Mouse (Mus musculus) urinary bladder, postnatal 14 days (tissue): ENCODE measurements at regions not wholly inside any gene's neighbourhood (a gene's known extent, or its start where the extent isn't known, plus 50 kb on each side); places are given as distances from the start of the nearest gene placed in this dataset.

Experiments
- DNase-seq: peaks from one replicate; pipeline ENCODE4 v3.0.0; 2021; ENCODE audit warnings: low spot score

DNA sequence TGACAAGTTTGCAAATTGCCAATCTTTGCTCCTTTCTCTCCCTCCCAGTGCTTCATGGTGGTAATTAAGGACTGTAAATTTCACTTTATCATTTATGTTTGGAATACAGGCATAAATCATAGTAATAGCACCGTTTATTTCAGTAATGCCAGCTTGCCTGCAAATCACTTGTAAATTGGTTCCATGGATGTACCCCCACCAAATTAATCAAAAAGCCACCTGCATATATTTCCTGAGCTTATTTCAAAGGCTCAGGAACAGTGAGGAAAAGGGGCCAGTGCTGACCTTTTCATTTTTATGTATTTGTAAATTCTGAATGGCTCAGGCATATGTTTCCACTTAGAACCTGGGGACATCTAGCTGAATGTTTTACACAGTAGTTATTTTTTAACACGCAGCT is 115.0 kb downstream of the D3Ertd751e start:
- DNase-seq: no peak

DNA sequence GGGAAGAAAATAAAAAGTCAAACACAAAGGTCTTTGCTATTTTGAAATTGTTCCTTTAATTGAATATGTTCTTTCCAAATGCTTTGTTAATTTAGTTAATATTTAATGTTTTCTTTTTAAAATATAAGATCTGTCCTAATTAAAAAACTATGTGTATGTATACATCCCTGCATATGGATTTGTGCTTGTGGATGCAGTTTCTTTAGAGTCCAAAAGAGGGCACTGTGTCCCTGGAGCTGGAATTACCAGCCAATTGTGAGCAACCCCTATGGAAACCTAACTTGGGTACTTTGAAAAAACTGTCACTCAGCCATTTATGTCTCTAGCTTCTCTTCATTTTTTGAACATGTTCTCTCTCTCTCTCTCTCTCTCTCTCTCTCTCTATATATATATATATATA is 120.3 kb downstream of the D3Ertd751e start:
- DNase-seq: no peak

DNA sequence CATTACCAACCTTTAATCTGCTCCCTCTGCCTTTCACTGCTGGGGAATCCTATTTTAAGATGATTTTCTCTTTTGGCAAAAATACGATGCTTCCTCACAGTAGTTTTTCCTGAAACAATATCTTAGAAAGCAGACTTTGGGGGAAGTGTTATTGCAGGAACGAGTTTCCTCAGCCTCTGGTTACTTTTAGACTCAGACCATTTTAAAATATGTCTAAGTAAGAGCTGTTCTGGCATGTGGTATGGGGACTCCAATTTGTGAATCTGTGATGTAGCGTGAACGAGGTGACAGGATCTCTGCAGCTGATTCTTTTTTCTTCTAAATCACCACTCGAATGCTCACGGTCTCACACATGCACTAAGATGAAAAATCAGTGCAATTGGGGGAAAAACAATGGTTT is 166.5 kb downstream of the D3Ertd751e start:
- DNase-seq: no peak

DNA sequence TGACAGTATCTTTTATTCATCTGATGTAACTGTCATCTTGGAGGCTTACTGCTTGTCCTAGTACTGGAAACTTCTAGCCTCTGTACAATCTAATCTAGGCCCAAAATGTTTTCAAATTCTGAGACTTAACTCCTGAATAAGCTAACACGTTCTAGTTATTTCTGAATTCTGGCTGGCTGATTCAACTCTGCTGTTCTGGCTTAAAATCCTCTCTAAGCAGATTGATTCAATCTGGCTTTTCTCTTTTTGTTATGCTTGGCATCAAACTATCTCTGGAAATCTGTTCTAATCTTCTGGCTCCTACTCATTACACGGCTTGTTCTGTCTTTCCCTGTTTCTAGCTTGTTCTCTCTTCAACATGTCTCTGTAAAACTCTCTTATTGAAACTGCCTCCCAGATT is 170.8 kb downstream of the D3Ertd751e start:
- no peak for DNase-seq

DNA sequence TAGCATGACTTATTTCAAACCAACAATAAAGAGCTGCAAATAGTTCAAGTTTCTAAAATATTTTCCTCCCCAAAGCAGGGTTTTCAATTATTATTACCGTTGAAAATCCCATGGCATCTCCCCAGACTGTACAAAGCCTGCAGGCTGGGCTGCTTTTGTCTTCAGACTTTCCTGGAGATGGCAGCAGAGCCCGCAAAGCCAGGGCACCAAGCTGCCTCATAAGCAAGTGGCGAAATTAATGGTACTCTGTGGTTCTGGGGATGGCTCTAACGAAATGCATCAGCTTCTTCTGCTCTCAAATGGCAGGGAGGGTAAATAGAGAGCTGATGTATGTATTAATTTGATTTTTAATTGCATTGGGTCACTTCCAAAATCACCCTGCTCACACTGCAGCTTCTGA is 197.4 kb downstream of the D3Ertd751e start:
- no peak for DNase-seq

DNA sequence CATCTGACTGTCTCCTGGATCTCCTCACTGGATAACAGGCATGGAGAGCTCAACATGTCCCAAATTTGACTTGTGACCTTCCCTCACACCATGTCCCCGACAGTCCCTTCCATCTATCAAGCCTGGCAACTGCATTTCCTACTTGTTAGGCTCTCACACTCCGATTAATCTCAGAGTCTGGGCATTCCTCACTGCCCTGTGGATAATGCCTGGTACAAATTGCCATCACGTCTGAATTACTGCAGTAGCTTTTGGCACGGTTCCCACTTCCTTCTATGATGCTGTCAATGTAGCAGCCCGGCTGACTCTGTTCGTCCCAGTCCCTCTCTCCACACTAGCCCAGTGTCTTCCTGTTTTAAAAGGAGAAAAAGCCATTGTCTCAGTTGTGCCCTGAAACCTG is 200.6 kb downstream of the D3Ertd751e start:
- DNase-seq: no peak

DNA sequence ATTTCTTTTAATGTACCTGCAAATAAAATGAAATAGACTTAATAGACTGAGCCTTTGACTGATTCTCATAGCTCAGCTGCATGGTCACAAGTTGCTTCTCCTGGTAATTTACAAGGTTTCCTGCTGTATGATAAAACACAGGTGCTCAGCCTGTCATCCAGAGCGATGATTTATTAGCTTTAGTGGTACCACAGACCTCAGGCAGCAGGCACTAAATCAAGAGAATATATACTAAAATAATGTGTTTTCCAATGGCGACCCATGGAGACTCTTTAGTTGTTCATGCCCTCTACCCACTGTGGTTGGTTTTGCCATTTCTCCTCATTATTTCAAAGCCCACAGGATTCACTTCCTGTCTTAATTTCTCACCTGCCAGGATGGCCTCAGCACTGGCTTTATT is 207.0 kb downstream of the D3Ertd751e start:
- no peak for DNase-seq

DNA sequence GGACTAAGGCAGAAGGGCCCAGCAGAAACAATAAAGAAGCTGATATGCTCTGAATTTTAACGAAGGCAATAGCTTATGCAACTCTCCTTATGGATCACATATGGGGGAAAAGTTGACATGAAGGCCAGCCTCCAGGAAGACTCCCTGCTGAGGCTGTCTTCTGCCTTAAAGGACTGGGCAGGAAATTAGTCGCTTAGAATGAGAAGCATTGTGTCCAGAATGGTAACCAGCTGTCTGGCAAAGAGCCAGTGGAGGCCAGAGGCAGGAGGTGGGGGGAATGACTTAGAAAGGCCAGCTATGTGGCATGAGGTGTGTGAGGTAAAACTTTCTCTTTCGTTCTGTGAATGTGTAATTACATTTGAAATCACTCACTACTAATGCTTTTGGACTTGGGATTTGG is 215.0 kb downstream of the D3Ertd751e start:
- no peak for DNase-seq

DNA sequence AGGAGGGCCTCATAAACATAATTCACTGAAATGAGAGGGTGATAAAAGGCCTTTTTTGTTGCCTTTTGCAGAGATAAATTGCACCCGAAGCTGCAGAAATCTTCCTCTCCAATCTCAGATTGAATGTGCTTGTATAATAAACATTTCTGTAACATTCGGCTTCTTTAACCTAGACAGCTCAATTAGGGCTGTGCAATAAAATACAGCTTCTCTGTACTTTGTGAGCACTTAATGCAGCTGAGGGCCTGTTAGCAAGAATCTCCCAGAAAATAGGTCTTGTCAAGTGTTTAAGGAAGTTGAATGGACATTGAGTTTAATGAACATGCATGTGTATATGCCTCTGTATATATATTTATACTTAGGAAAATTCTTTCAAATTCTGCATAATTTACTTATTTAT is 217.8 kb downstream of the D3Ertd751e start:
- DNase-seq: no peak

DNA sequence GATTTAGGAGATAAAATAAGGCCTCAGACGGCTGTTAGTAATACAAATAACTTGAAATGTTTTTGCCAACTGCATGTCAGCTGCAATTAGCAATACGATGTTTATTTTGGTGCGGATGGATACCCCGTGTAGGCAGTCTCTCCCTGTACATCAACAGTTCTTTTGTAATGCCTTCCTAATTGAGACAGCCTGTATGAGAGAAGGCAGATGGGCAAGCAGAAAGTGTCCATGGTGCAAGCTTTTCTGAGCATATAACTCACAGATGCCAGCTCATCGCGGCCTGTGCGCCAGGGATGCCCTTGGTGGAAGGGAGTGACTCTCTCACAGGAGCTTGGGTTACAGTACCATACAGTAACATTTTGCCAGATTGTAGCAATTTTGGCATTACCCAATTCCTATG is 220.5 kb downstream of the D3Ertd751e start:
- no peak for DNase-seq

DNA sequence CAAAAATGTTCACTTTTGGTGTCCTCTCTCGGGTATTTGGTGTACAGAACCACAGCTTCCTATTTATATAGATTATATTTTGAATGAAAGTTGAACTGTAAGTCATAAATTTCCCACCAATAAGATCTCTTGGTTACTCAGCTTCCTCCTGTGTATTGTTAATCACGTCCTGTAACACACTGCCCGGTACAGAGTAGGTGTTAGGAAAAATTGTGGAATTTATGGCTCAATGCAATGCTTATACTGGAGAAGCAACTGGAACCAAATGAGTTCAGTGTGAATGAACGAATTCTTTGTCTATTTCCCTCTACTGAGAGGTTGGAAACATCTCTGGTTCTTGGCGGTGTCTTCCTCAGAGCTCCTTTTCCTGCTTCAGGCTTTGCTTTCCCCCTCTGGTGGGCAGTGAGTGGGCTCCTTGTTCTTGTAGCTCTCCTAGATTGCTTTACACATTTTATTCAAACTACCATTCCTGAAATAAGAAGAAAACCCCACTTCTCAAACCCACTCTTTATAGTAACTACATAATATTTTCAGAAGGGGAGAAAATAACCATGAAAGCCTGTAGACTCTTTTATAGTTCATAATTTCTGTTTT is 264.4 kb downstream of the D3Ertd751e start:
- DNase-seq: no peak

DNA sequence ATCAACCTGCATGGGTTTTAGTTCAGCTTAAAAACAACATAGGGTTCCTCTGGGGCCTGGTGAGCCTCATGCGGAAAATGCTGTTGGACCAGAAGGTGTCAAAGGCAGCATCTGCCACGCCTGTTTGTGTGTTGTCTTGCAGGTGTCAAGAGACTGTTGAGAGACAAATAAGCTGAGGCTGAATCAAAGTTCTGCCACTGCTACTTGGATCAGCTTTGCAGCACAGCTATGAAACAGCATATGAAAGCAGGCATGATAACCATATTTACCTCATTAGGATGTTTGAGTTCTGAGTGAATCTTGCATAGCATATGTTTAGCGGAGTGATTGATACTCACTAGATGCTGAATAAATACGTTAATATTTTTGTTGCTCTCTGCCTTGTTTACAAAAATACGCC is 280.8 kb downstream of the D3Ertd751e start:
- no peak for DNase-seq

DNA sequence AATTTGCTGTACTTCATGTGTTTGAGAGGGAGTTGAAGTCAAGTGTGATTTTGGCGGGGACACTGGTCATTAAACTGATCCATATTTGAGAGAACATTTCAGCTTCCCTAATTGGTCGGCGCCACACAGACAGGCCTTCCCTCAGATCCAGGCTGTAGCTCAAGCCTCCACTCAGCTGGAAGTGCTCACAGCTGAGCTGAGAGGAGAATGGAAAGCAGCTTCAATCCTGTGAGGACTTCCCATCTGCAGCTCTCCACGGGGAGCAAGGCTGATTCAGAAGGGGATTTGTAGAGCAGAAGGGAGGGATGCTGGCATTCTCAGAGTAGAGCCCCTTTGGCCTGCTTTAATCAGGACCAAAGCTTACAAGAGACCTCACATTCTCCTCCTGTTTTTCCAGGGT is 297.2 kb downstream of the D3Ertd751e start:
- DNase-seq: no peak

DNA sequence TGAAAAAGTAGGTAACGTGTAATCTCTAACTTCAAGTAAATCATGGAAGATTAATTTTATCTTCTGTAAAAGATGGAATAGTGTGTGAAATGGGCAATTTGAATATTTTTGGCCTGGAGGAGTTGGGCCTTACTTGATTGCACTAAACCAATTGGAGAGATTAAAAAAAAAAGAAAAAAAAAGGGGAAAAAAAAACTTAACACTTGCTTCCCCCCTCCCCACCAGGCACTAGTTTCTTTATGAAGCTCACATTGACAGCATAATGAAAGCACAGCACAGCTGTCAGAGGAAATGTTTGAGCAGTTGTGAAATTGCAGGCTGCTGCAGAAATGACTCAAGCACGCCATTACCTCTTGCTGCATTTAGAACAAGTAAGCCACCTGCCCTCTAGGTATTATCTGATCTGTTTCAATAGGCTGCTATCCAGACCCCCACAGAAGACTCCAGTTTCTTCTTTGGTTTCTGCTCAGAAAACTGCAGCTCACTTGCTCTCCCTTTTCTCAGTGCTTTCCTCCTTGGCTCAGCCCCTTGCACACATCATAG is 297.9 kb downstream of the D3Ertd751e start:
- no peak for DNase-seq

DNA sequence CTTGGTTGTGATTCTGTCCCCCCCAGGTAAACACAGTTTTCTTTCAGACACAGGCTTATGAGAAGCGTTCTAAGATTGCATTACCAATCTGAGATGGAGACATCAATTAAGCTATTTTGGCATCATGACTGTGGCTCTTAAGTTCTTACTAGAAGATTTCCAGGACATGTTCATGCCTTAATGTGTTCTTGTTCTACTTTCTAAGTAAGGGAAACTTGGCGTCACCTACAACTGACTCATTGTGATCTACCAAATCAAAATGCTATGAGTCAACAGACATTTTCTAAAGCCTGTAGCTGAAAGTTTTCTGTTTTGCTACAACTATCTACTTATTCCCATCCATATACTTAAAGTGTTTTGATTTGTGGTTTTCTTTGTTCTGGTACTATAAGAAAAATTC is 298.5 kb downstream of the D3Ertd751e start:
- DNase-seq: no peak

DNA sequence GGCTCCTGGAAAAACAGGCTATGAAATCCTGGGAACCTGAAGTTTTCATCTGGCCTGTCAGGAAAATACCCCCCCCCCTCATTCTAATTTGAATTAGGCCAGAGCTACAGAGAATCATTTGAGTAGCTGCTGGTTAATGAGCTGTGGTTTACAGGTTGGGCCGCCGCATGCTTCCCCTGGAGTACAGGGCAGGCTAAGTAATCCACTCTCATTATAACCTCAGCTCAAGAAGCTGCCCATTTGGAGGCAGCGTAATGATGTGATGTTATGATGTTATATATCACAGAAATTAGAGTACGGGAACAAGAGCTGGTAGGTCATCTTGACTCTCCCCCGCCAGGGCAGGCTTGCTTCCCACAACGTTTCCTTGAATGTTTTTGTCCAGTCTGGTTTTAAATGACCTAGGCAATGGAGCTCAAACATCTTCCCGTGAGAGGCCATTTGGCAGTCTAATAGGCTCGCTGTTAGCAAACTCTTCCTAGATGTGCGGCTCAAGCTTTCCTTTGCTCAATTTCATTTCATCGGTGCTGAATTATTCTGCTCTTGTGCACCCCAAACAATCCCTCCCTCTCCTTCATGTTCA is 315.0 kb downstream of the D3Ertd751e start:
- DNase-seq: no peak

DNA sequence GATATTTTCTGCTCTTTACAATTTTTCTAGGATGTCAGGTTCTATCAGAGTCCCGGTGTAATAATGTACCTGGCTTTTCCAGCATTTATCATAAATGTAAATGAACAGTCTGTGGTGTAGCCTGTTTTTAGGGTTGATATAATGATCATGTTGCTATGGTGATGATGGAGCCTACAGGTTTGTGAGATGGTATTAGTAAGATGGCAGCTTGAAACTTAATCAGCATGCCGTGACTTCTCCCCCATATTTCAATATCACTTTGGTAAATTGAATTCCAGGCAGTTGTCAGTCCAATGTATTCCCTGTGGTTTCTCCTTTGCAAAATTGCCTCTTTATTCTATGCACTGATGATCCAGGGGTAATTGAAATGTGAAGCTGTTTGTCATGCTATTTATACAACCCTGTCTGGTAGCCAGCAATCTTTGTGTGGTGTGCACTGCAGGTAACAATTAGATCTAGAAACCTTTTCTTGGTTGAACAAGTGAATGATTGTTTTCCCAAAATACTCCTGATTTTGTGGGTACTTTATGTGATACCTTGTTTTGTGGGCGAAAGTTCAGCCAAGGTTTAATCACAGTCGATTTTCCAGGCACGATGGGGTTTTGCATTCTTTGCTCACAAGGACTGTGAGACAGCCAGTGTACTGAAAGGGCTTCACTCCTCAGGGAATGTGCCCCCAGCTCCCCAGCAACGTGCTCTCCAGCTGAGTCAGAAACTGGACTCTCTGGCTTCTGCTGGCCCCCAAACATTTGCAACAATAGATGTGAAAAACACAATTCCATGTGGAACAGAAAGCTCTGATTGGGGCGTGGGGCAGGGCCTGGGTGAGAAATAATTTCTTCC is 322.9 kb downstream of the D3Ertd751e start:
- no peak for DNase-seq

DNA sequence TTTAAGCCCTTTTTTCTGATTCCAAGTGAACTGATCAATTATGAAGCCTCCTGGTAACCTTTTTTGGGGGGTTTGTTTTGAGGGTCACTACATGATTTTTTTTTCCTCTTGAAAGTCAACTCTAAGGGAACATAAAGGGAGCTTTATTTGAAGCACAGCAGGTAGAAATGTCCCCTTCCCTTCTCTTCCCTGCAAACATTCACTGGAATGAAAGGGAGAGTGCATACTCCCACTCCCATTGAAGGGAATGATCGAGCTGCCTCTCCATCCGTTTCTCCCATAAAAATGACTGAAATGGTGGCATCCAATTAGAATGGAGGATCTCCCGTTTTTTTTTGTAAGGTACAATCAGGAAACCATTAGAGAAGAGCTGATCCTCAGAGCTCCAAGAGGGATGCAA is 323.6 kb downstream of the D3Ertd751e start:
- DNase-seq: no peak

DNA sequence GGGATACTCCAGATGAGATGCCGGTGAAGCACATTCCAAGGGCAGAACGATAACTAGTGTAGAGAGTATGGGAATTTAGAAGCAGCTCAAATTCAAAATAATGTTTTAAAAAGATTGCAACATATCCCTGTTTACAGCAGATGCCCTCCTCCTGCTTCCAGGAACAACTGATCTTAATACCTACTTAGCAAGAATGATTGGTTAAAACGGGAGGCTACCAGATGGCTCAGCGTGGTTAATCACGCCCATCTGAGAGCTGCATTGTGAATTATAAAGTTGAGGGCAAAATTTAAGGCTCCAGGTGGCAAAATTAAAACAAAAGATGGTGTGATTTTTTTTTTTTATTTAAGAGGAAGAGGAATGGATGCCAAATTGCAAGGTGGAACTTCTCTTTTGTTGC is 324.6 kb downstream of the D3Ertd751e start:
- no peak for DNase-seq

DNA sequence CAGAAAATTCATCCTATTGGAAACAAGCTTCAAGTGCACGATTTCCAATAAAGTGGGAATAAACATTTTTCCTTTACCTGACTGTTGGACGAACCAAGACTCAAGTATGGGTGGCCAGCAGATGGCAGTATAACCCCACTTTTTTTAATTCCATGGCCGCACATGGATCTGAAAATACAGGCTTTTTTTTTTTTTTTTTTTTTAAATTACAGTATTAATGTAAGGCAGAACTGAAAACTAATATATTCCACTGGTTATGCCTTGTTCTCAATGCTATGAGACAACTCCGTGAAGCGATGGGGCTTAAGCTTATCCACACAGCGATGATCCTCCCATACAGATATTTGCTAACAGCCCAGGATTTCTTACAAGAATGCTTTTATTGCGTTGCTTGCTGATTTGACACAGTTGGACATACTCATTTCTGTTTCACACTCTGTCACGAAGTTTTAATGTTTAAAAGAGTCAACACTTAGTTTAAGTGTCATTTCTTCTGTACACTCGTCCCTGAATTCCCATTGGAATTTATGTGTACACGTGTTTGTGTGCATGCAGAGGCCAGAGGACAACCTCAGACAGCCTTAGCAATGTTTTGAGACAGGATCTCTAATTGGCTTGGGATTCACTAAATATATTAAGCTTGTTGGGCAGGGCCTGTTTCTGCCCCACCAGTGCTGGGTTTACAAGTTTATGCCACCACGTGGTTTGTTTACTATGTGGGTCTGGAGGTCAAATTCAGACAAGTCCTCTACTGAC is 332.3 kb downstream of the D3Ertd751e start:
- DNase-seq: peak; percentile 20

DNA sequence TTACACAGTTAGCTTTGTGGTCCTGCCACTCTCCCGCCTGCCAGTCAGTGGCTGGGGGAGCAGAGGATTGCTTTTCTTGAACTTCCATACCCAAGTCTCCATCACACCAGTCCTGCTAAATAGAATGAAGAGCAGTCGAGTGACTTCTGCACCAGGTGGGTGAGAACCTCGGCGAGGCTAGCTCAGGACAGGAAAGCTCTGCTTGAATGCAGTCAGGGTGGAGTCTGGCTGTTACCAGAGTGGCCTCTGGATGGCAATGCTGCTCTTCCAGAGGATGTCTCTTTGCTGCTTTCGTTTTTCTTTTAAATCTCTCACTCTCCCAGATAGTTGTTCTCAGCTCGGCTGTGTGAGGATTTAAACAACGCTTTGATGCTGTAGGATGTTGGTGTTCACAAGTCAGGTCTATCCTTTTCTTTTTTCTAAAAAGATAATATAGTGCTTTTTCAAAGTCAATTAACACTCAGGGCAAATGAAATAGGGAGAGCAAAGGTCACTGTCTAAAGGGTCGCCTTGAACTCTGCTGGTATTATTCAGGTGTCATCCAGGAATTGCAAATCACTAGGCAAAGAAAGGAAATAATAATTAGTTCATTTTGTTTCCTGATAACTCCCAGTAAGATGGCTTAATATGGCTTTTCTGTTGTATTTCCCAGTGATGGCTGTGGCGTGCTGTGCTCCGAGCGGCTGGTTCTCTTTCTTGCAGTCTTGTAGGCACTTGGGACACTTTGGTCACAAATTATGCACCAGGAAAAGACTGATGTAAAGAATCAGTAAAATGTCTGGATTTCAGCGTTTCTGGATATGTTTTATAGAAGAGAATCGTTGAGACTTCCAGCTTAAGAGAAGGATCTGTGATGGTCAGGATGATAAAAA is 368.8 kb downstream of the D3Ertd751e start:
- peak; percentile 30 for DNase-seq
